Mouse (Mus musculus): ENCODE results near the gene Ak5.

Gene Ak5

DNA sequence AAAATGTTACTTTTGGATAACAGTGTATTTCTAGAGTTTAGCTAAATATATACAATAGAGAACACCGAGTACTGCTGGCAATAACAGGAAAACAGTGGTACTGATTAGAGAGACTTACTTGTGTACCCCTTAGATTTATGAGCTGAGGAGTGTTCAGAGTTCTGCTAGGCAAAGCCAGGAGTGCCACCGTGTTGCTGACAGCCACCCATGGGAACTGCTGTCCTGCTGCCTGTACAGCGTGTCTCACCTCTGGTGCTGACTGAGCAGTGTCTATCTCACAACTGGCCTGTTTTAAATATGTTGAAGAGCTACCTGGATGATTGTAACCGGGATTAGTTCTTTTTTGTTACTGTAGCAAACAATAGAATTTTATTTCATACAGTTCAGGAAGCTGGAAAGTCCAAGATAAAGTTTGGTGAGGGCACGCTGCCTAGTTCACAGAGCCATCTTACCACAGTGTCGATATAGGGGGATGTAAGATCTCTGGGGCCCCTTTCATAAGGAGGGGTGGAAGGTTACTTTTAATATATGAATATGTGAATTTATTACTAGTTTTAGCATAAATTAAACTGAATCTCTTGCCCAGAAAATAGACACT is 103.5 kb downstream of the Ak5 start:
- no peak for DNase-seq

GRCm38 (mm10) chr3:152563833-152564232 is 104.3 kb downstream of the Ak5 start:
- no peak for DNase-seq

- no peak for DNase-seq
Measured at GRCm38 (mm10) chr3:152561708-152562107, 106.5 kb downstream of the Ak5 start.

DNA sequence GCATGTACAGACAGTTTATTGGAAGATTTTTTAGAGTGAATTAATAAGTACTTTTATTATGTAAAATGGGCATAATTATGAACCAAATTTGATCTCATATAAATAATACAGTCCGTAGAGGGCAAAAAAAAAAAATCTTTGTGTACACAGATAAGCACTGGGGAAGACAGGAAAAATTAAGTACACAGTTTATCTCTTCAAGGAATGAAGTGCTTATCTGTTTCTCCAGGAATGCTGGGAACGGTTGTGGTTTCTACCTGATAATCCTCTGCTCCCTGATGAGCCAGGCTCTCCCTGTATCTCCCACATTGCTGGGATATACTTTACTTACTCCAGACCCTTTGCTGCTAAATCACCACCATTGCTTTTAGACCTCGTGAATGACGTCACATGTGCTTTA is 108.9 kb downstream of the Ak5 start:
- DNase-seq, result no peak

DNA sequence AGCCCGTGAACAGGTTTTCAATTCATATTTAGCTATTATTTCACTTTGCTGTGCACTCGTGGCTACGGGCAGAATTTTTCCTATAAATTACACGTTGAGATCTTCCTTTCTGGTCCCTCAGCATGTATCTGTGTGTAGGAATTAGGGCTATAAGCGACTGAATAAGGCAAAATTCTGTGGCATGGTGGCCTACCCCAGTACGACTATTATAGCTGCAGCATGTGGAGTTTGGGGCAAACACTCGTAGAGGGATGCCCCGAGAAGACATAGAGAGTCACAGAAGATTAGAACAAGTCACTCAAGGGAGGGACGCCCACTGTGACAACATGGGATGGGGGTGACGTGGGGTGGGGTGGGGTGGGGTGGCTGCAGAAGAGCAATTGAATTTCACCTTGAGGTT is 110.1 kb downstream of the Ak5 start:
- DNase-seq, result no peak

- no peak for DNase-seq
Measured at GRCm38 (mm10) chr3:152557659-152558058, 110.5 kb downstream of the Ak5 start.

DNA sequence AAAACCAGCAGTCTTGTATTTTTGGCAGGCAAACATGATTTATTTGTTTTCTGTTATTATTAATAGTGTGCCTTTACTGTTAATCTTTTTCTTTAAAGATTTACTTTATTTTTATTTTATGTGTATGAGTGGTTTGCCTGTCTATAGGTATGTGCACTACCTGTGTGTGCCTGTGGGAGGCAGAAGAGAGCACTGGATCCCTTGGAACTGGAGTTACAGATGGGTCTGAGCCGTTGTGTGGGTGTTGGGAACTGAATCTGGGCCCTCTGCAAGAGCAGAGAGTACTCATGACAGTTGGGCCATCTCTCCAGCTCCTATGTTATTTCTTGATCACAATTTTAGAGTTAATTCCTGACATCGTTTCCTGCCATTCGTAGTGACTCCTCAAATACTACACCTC is 111.2 kb downstream of the Ak5 start:
- DNase-seq, result no peak

DNA sequence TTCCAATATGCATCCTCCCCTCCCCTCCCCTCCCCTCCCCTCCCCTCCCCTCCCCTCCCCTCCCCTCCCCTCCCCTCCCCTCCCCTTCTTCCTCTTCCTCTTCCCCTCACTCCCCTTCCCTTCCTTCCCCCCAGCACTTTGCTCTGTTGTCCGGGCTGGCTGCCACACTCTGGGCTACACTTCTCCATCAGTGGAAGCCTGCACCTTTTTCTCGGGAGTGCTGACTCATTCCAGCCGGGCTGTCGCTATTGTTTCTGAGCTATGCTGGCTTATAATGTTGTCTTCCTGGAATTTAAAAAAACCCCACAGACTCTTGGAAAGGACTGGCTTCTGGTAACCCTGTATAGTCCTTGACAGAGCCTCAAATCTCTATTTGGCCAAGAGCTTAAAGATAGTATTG is 111.7 kb downstream of the Ak5 start:
- no peak for DNase-seq

DNA sequence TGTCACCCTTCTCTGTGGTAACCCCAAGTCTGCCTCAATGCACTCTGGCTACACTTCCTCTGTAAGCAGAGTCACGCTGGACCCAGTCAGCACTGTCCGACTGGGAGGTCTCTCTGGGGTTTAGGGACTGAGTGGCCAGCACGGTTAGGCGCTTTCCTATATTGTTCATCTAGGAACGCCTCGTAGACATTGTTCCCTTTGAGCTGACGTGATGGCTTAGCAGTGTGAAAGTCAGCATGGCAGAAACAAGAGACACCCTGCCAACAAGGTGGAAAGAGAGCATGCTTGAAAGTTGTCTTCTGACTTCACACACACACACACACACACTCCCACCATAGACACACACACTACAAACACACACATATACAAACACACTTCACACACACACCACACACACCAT is 112.9 kb downstream of the Ak5 start:
- no peak for DNase-seq

GRCm38 (mm10) chr3:152554366-152554765 is 113.8 kb downstream of the Ak5 start:
- DNase-seq, result no peak

GRCm38 (mm10) chr3:152552641-152553040 is 115.5 kb downstream of the Ak5 start:
- no peak for DNase-seq

DNA sequence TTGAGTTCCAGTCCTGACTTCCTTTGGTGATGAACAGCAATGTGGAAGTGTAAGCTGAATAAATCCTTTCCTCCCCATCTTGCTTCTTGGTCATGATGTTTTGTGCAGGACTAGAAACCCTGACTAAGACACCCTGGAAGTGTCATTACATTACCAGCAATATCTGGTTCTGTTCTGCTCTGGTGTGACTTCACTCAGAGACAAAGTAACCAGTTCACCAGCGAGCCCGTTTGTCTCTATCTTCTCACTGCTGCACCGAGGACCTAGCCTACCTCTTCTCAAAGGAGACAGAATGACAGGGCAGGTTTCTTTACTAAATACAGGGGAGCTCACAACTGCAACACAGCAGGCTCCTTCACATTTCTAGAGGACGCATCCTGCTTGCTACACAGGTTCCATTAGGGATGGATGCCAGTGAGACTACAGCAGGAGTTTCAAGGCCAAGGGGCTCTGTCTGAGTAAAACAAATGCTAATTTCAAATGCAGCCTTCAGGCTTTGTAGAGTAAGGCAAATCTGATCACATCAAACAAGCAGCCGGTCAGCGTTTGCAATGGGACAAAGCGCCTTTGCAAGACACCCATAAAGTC is 117.5 kb downstream of the Ak5 start:
- no peak for DNase-seq

DNA sequence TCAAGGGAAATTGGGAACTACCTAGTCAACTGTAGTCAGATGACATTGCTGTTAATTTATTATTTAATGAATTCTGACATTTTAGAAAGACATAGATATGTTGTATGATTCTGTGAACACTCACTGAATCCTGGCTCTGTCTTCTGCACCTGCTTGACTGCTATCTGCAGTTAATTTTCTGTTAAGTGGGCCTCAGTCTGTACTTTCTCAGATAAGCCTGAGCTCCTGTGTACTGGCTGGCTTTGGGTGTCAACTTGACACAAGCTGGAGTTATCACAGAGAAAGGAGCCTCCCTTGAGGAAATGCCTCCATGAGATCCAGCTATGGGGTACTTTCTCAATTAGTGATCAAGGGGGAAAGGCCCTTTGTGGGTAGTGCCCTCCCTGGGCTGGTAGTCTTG is 118.1 kb downstream of the Ak5 start:
- DNase-seq, result no peak

DNA sequence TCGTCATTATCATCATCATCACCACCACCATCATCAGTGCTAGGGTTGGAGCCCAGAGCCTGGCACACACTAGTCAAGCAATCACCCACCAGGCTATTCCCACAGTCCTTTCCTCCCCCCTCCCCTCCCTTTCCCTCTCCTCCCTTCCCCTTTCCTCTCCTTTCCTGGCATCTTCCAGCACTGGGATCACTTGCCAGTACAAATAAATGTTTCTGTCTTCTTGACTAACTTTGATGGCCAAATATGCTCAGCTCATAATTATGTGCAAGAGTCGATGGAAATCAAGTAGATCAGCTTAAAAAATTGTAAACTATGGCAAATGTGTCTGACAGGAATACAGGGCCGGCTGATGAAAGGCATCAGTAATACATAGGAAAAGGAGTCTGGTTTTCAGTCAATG is 123.2 kb downstream of the Ak5 start:
- DNase-seq, result no peak

DNA sequence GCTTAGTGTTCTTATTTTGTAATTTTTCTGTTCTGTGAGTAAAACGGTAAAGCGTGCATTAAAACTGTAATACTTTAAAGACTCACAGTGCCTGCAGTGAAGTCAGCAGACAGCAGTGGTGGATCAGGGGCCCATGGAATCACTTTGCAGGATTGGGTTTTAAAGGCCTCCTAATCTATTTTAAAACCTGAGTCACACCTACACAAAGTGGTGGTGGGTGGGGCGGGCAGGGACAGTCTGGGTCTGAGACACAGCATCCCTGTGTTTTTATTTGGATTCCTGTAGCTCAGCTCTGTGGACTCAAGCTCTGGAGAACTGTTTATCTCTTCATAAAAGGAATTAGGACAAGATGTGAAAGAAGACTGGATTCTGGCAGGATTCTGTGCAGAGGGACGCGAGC is 125.9 kb downstream of the Ak5 start:
- DNase-seq, result no peak

GRCm38 (mm10) chr3:152530344-152530743 is 137.8 kb downstream of the Ak5 start:
- DNase-seq, result no peak

DNA sequence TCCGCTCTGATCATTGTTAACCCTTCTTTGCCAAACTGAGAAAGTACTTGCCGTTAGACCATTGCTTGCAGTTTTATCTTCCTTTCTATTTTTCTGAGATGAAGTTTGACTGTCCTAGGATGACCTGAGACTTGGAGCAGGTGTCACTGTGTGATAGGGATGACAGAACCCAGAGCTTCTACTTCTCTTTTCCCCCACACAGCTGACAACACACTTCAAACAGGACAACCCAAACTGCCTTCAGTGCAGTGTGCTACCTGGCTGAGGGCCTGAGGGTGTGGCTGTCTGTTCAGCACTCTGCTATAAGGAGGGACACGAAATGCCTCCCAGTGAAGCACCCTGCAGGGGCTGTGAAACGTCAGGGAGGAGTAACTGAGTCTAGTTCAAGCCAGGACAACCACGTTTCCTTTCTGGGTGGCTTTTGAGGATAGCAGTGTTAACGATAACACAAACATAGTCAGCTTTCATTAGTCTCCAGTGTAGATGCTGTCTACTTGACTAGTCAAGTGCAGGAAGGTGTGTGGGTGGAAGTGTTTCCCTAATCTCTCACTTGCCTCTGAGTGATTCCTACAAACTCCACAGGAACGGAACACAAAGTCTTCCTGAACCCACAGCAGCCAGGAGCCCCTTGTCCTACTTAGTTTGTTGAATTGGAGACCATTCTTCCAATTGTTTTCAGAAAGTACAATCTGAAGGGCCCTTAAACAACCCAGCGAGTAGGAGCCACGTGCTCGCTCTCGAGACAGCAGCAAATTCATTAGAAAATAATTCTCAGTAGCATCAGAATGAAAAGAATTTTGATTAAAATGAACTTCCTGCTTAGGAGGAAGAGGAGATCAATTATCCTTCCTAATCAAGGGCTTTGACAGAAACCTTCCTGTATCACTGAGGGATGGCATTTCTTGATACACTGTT is 138.8 kb downstream of the Ak5 start:
- DNase-seq, result no peak

DNA sequence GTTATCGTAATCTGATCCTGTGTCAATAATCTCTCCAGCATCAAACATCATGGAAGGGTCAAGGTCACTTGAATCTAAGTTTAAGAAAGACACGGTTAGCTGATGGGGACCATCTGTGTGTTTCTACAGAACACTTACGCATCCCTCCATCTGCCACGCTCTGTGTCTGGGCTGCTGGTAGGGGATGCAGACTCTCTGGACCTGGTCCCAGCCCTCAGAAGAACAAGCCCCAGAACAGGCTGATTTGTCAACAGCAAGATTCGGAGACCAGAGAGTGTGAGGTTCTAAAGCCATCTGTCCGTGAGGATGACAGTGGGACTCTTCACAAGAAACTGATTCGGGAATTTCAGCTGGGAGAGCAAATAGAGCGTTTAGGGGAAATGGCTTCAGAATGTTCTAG is 141.4 kb downstream of the Ak5 start:
- DNase-seq, result no peak

DNA sequence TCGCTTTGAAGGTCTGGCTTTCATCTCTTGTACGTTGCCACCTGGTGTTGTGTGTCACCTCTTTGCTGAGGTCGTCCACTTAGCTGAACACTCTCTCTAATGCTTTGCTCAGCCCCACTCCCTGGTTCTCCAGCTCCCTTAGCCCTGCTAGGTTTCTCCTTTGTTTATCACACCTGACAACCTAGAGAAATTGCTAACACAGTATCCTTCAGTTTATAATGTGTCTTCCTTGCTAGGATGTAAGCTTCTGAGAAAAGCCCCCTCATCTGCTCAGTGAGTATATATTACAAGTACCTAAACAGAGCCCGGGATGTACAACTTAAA is 144.9 kb downstream of the Ak5 start:
- no peak for DNase-seq

DNA sequence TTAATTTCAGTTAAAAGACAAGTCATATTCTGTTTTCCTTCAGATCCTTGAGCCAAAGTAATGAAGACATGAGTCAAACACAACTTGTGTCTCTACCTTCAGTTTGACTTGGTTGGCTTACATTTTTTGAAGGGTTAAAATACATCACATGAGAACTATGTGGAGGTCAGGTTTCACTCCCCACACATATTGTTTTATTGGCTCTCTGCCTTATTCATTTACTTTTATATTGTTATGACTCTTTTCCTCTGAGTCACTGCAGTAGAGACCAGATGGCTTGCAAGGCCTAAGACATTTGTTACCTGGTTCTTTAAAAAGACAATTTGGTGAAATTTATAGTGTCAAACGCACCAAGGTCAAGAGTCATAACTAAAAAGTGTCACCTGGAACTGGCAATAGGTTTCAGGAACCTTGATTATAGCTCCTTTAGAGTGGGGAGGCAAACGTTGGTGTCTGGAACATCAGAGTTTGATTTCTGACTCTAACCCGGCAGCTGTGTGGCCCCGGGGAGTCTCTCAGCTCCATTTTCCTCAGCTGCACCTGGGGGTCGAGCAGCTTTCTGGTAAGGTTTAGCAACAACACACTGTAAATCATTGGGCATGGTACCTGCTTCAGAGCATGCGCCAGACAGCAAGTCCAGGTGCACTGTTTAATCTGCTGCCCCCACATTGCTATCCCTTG is 145.4 kb downstream of the Ak5 start:
- DNase-seq, result no peak

DNA sequence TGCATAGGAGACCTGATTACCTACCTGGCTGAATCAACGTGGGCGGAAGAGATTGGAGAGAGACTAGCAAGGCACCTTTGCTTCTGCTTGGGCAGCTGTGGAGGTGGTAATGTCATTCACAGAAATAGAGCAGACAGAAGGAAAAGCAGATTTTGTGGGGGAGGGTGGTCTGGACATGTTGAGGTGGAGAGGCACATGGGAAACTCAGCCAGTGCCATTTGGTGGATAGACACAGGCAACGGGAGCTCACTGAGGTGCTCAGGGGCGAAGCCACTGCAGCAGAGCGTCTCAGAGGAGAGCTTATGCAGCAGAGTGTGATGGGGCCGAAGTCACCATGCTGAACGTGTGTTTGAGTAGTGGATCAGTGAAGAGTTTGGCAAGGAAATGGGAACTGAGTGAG is 147.1 kb downstream of the Ak5 start:
- no peak for DNase-seq

GRCm38 (mm10) chr3:152520074-152520473 is 148.1 kb downstream of the Ak5 start:
- no peak for DNase-seq

DNA sequence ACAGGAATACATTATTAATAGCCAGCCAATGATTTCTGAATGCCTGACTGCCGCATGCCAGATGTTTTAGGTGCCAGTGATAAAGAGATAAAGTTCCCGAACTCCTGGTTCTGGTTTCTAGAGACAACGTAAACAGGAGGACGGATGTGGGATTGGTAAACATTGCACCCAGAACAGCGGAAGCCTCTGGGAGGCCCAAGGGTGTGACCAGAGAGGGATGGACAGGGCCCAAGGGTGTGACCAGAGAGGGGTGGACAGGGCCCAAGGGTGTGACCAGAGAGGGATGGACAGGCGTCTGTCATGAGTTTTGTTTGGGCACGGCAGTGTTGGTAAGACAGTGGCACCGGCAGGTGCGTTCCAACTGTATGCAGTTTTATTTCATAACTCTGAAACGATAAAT is 148.6 kb downstream of the Ak5 start:
- no peak for DNase-seq

GRCm38 (mm10) chr3:152516569-152516968 is 151.6 kb downstream of the Ak5 start:
- no peak for DNase-seq
